Mouse (Mus musculus) spleen, embryonic (tissue): ENCODE measurements at regions not wholly inside any gene's neighbourhood (a gene's known extent, or its start where the extent isn't known, plus 50 kb on each side); places are given as distances from the start of the nearest gene placed in this dataset.

ENCODE experiments used
- CTCF ChIA-PET: fragments of 350-600 bp; sonication (Branson Sonifier 250); formaldehyde crosslinking; loops from one replicate; lab custom pipeline; 2022; lab: Charles Lee

GRCm38 (mm10) chr1:191486766-191487165 is 83.7 kb upstream of the Ppp2r5a start:
- CTCF ChIA-PET, result no interaction called here

GRCm38 (mm10) chr1:191484726-191485425 is 81.8 kb upstream of the Ppp2r5a start:
- CTCF ChIA-PET, result no interaction called here

GRCm38 (mm10) chr1:191479906-191480379 is 76.9 kb upstream of the Ppp2r5a start:
- CTCF ChIA-PET, result no interaction called here

- CTCF ChIA-PET, result no interaction called here
These were observed 69.5 kb upstream of the Ppp2r5a start for GRCm38 (mm10) chr1:191472551-191472950.

- CTCF ChIA-PET, result no interaction called here
These were observed 68.4 kb upstream of the Ppp2r5a start for GRCm38 (mm10) chr1:191471489-191471888.

- CTCF ChIA-PET, result no interaction called here
These were observed 67.3 kb upstream of the Ppp2r5a start for GRCm38 (mm10) chr1:191470190-191470985.

GRCm38 (mm10) chr1:191468837-191469529 is 65.9 kb upstream of the Ppp2r5a start:
- CTCF ChIA-PET, result interaction anchor here (0.6 kb wide), 1 partner anchor 157 kb away, joined by 5 read pairs; no protein-coding TSS in a partner anchor

- CTCF ChIA-PET, result interaction anchor here (0.6 kb wide), 2 partner anchors 48 to 91 kb away, joined by 3 to 28 read pairs; no protein-coding TSS in a partner anchor
These were observed 63.2 kb upstream of the Ppp2r5a start for GRCm38 (mm10) chr1:191466261-191466660.

- CTCF ChIA-PET, result interaction anchor here (0.6 kb wide), 1 partner anchor 48 kb away, joined by 3 read pairs; no protein-coding TSS in a partner anchor
These were observed 62.7 kb upstream of the Ppp2r5a start for GRCm38 (mm10) chr1:191465723-191466122.

- CTCF ChIA-PET, result no interaction called here
These were observed 62.1 kb upstream of the Ppp2r5a start for GRCm38 (mm10) chr1:191465170-191465569.

GRCm38 (mm10) chr1:191461811-191462491 is 58.9 kb upstream of the Ppp2r5a start:
- CTCF ChIA-PET, result no interaction called here

- CTCF ChIA-PET, result no interaction called here
These were observed 56.0 kb upstream of the Ppp2r5a start for GRCm38 (mm10) chr1:191459066-191459465.

- CTCF ChIA-PET, result no interaction called here
These were observed 55.2 kb upstream of the Ppp2r5a start for GRCm38 (mm10) chr1:191458292-191458691.

- CTCF ChIA-PET, result no interaction called here
These were observed 54.0 kb upstream of the Ppp2r5a start for GRCm38 (mm10) chr1:191457103-191457502.

- CTCF ChIA-PET, result no interaction called here
These were observed 51.5 kb upstream of the Ppp2r5a start for GRCm38 (mm10) chr1:191454604-191455003.

GRCm38 (mm10) chr1:191453589-191453988 is 50.5 kb upstream of the Ppp2r5a start:
- CTCF ChIA-PET, result interaction anchor here (0.6 kb wide), 1 partner anchor 440 kb away, joined by 3 read pairs; no protein-coding TSS in a partner anchor
